Mouse (Mus musculus) c-Kit-positive CD71-positive TER-119-negative erythroid progenitor cells, embryonic 14.5 days (primary cell): Measurements from ENCODE around the gene Eno1.

Experiments used
- DNase-seq: peaks from one replicate; pipeline ENCODE4 v3.0.0-alpha.2; 2013; ENCODE audit warnings: low read depth

Gene Eno1

DNA sequence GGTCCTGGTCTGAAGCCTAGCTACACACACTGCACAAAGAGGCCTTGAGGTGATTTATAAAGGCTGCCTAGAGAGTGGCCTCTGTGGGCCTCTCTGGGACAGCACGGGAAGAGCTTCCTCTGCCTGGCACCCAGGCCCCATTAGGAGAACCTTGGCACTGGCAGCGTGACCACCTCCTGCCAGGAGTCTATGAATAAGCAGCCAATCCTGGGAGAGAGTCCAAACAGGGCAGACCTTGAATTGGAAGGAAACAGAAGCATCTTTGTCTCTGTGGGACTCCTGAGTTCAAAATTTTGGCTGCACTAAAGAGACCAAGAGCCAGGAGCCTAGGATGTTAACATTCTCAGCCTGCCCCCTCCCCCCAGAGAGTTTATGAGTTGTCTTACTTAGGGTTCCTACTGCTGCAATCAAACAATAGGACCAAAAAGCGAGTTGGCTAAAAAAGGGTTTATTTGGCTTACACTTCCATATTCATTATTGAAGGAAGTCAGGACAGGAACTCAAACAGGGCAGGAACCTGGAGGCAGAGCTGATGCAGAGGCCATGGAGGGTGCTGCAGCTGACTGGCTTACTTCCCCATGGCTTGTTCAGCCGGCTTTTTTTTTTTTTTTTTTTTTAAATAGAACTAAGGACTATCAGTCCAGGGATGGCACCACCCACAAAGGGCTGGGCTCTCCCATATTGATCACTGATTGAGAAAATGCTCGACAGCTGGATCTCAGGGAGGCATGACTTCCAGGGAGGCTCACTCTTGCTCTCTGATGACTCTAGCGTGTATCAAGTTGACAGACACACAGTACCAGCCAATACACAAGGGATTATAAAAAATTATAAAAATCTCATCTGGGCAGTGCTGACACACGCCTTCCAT lies 9.5 kb upstream of the Eno1 start:
- no peak for DNase-seq

GRCm38 (mm10) chr4:150228581-150229348 lies 7.8 kb upstream of the Eno1 start:
- no peak for DNase-seq

- no peak for DNase-seq
Measured at GRCm38 (mm10) chr4:150229747-150230390, 6.7 kb upstream of the Eno1 start.

GRCm38 (mm10) chr4:150230460-150231407 lies 5.8 kb upstream of the Eno1 start:
- no peak for DNase-seq

DNA sequence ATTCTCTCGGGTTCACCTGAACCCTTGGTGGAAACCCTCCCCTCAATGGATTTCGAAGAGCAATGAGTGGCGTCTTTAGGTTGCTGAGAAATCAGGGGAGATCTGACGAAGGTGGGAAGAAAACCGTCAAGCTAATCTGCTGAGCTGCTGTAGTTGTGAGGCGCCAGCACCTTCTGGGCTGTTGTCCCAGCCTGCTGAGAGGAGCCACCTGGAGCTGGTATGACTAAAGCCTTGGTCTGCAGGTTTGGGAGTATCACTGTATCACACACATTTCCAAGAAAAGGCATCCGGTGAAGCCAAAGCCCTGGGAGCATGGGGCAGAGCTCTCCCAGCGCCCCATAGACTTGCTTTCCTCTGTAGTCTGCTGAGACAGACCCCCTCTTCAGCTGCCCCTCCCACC lies 4.7 kb upstream of the Eno1 start:
- DNase-seq = no peak

- no peak for DNase-seq
Measured at GRCm38 (mm10) chr4:150234599-150235327, 1.8 kb upstream of the Eno1 start.

GRCm38 (mm10) chr4:150235585-150235984 lies 936 bp upstream of the Eno1 start:
- DNase-seq = no peak

DNA sequence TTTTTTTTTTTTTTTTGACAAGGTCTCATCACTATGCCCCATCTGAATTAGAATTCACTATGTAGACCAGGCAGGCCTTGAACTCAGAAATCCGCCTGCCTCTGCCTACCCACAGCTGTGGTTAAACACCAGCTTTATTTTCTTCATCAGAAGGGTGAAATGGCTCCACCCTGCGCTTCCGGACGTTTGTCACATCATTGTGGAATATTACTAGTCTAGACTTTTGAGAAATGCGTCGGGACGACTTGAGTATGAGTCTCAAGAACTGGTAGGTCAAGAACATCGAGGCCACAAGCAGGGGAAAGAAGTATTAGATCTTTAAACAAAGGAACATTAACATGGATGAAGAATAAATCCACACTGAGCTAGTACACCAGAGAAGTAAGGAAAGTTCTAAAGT lies 490 bp upstream of the Eno1 start:
- DNase-seq = no peak

DNA sequence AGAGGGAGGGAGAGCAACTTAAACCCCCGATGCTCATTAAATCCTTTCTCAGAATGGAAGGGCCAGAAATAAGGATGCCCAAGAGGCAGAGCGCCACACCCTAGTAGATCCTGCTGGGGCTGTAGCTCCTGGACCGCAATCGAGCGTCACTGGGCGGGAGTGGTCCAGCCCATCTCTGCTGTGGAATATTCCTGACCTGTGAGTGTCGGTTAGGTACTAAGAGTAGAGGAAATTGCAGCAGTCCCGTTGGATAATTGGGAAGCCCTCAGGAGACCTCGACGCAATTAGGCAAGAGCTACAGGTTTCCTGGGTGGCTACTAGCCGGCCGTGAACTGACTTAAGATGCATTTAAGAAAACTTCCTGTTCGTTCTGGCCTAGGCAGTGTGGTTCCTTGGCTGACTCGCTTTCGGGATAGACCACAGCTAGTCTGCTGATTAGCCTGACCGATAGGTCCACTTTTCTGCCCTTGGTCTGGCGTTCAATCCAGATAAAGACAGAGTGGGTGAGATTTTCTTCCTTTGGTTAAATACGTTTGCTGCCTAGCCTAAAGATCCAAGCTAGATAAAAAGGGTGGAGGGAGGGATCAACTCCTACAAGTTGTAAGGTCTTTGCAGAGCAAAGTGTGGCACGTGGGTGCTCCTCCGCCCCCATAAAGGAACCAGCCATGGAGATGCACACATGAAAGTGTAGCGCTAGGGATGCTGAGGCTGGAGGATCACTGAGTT lies 1.3 kb downstream of the Eno1 start:
- DNase-seq = no peak

DNA sequence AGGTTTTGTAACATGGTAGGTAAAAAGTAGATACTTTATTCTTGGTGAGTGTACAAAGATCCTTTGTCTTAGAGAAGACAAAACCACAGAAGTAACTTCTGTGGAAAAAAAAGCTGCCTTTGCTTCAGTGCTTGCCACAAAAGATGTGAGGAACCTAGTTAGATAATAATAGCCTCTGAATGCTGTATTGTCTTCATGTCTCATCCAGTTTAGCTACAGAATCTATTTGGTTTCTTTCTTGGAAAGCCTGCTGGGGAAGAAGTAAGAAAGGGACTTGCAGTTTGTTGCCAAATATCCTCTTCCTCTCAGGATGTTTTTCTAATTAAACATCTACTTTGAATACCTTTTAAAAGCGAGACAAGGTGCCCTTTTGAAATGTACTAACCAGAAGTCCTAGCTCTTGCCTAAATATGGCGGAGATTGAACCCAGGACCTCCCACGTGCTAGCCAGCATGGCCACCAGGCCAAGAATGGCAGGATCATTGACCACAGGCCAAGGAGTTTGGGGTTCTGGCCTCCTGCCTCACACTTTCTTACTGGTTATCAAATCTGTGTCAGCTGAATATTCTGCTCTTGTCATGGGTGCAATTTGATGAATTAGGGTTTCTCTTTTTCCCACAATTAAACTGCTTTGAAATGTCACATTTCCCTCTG lies 2.0 kb downstream of the Eno1 start:
- DNase-seq = no peak

GRCm38 (mm10) chr4:150239087-150239480 lies 2.6 kb downstream of the Eno1 start:
- DNase-seq = no peak

GRCm38 (mm10) chr4:150239503-150239902 lies 3.0 kb downstream of the Eno1 start:
- no peak for DNase-seq

DNA sequence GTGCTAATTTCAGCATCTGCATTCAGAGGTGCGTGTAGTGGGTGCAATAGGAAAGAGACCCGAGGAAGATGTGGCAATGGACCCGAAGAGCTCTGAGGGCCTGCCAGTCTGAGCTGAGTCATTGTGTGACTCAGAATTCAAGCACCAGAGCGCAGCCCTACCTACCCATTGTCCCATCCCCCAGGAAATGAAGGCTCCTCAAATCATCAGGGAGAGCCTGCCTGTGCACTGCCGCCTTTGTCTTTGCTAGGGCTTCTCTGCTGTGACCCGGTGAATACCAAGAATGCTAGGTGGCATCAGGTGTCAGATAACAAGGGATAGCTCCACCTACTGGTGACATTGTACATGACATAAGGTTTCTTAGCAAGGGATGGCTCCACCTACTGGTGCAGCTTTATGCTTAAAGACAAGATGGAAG lies 3.4 kb downstream of the Eno1 start:
- DNase-seq = peak; percentile 97

GRCm38 (mm10) chr4:150240381-150240886 lies 3.9 kb downstream of the Eno1 start:
- DNase-seq = no peak

DNA sequence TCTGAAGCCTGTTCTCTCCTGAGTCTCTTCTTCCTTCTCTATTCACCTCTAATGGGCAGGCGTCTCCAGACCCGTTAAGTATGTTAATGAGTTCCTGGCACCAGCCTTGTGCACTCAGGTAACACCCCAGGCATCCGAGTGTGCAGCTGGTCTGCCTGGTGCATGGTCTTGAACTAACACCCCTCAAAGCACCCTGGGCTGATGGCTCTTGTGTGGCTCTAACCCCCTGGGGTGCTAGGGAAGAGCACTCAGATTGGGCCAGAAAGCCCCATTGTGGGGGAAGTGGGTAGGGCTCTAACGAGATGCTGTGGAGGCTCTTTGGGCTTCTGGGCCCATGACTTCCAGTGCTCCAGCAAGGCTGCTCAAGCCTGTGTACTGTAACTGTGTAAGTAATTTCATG lies 5.2 kb downstream of the Eno1 start:
- no peak for DNase-seq

DNA sequence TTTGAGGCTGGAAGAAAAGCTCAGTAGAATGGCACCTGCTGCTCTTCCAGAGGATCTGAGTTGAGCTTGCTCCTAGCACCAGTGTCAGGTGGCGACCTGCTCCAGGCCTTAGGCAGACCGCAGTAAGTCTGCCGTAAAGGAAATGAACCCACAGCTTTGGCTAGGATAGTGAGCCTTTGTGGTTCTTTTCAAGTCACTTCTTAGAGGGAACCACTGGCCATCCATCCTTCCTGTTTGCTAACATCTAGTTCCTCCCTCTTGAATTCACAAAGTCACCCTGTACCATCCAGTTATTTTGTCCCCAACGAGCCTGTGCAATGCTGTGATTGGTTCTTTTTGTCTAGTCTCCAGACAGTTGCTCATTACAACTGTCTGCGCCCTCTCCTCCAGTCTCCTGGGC lies 6.2 kb downstream of the Eno1 start:
- DNase-seq = no peak

GRCm38 (mm10) chr4:150245876-150246275 lies 9.4 kb downstream of the Eno1 start:
- DNase-seq = no peak

DNA sequence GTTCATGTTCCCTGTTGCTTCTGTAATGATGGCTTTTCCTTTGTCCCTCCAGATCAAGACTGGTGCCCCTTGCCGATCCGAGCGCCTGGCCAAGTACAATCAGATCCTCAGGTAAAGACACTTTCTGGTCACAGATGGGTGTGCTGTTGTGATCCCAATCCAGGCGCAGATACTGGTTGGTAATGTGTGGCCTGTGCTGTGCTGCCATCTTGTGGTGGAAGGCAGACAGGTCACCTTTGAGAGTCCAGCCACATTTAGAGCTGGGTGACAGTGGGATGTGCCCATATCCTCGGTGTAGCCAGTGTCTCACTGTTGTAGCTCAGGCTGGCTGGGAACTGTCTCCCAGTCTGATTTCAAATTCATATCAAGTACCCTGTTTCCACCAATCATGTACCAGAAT lies 11.5 kb downstream of the Eno1 start:
- DNase-seq = no peak

- DNase-seq = no peak
Measured at GRCm38 (mm10) chr4:150248917-150249316, 12.4 kb downstream of the Eno1 start.
